Mouse (Mus musculus): Measurements from ENCODE around the gene Rapgef4.

The Rapgef4 gene

DNA sequence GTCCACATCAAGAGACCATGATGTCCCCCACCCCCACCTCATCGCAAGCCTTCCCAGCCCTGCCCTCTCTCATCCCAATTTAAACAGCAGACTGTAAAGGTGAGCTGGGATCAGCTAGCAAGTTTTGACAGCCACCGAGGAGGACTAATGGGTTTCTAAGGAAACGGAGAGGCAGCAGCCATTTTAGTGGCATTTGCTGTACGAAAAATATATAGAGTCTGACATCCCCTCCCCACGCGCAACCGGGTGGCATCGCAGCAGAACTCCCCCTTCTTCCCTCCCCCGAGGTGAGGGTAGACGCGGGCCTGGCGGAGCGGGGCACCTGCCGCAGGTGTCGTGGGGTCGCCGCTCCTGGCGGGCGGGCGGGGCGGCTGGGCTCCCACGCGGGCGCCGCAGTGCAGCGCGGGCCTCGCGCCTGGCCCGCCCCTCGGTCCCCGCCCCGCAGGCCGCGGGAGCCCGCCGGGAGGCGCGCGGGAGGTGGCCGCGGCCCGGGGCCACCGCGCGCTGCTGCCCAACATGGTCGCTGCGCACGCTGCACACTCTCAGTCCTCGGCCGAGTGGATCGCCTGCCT lies at the start of gene Rapgef4:
Gene Rapgef4 (plus strand): TSS at position 470 of the 572 bp plus-strand sequence.
- peak; percentile 37 for DNase-seq (ENCODE audit: low spot score)

GRCm38 (mm10) chr2:71934046-71934445 lies 47.0 kb upstream of the Rapgef4 start:
- DNase-seq (ENCODE audit: low spot score) = no peak

DNA sequence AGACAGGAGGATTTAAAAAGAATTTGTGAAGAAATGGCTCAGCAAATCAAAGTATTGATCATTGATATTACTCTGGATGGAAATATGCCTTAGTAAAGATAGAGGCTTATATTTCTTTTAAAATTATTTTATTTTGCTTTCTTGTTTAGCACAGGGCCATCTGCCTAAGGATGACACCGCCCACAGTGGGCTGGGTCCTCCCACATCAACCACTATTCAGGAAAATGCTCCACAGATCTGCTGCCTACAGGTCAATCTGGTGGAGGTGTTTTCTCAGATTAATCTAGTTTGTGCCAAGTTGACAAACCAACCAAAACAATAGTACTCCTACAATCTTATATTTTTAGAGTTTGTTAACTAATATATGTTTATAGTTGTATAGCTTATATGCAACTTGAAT lies 44.3 kb upstream of the Rapgef4 start:
- no peak for DNase-seq (ENCODE audit: low spot score)

- DNase-seq (ENCODE audit: low spot score) = no peak
These were observed 43.3 kb upstream of the Rapgef4 start for GRCm38 (mm10) chr2:71937649-71938308.

DNA sequence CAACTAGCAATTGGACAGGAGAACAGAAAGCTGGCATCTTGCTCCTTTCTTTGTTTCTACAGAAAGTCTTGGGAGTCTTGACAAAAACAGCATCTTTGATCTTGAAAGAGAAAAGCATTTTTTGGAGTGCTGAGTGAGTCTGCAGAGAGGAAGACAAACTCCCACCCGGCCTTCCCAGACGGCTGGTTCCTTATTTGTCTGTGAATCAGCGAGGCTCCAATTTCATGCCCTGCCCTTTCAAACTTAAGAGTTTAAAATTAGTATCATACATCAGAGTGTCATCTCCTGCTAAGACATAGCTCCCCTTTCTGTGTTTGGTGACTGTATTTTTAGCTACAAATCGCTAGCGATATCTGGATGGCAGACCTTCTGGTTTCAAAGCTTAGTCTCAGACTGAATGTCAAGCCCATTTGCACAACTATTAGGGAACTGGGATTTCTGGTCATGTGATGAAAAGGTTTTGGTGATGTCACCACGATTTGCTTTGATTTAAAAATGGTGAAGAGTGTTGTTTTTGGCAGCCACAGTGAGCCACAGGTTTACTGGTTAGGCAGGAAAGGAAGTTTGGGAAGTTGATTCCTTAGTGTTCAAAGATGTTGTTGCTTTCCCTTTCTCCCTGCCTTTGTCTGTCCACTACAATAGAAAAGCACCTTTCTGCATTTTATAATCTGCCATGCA lies 42.2 kb upstream of the Rapgef4 start:
- no peak for DNase-seq (ENCODE audit: low spot score)

DNA sequence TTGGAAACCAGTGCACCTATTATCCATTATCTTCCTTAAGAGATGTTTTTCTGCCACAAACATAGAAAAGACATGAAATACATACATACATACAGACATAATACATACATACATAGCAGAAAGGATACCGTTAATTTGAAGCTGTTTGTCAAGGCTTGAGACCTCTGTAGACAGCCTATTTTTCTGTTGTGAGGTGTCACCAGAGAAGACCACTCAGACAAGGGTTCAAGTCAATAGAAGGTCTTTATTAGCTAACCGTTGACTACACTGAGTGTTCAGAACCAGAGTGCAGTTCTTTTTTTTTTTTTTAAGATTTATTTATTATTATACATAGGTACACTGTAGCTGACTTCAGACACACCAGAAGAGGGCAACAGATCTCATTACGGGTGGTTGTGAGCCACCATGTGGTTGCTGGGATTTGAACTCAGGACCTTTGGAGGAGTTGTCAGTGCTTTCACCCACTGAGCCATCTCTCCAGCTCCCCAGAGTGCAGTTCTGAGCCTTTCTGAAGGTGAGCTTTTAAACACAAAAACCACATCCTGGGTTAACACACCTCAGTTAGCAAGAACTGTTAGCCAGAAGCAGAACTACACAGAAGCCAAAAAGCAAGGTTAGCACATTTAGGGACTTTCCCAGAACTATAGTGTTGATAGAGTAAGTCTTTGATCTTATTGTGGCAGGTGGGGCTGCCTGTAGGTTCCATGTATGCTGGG lies 39.9 kb upstream of the Rapgef4 start:
- no peak for DNase-seq (ENCODE audit: low spot score)

- no peak for DNase-seq (ENCODE audit: low spot score)
These were observed 39.3 kb upstream of the Rapgef4 start for GRCm38 (mm10) chr2:71941721-71942087.

- no peak for DNase-seq (ENCODE audit: low spot score)
These were observed 29.8 kb upstream of the Rapgef4 start for GRCm38 (mm10) chr2:71951212-71951611.

DNA sequence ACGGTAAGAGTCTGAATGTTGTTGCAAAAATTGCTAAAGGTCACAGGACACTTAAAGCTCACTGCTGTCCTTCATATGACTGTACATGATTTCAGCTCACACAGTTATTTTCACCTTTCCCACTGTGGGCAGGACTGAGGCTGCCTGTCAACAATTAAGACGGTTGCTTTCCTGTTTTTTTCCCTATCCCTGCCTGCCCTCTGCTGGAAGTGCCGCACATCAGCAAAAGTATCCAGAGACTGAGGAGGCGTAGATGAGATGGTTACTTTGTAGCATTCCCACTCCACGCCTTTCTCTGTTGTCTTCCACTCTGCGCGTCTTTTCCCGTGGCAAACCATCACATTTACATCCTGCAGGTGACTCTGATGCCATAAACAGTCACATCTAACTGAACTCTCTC lies 25.4 kb upstream of the Rapgef4 start:
- DNase-seq (ENCODE audit: low spot score) = peak; percentile 51

DNA sequence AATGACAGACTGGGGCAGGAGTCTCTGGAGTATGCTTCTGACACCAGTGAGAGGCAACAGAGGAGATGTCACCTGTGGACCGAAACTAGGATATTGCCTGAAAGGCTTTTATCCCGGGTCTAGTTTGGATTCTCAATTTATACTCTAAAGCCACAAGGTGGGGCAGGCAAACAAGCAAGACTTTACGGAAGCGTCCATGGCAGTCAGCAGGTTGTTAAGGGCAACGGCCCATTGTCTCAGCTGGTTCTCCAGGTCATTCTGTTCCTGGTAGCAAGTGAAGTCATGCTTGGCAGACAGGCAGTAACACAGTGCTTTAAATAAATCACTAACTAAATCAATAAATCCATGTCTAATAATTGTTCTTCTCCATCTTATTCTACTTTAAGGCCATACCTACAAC lies 24.6 kb upstream of the Rapgef4 start:
- peak; percentile 35 for DNase-seq (ENCODE audit: low spot score)

- DNase-seq (ENCODE audit: low spot score) = no peak
These were observed 23.1 kb upstream of the Rapgef4 start for GRCm38 (mm10) chr2:71957951-71958350.

DNA sequence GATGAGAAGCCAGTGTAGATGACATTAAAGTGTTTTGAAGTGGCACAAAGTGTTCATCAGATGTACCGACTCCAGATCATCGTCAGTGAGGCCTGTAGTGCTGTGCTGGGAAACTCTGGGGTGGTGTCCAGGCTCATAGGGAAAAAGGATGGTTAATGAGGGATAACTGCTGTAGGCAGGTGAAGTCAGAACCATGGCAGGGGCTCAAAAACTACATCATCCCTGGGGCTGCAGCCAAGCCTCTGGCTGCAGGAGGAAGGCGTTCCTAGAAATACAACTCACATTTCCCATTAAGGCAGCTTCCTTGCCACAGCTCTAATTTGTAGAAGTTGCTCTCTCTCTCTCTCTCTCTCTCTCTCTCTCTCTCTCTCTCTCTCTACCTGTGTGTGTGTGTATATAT lies 22.6 kb upstream of the Rapgef4 start:
- DNase-seq (ENCODE audit: low spot score) = peak; percentile 49

- no peak for DNase-seq (ENCODE audit: low spot score)
These were observed 16.8 kb upstream of the Rapgef4 start for GRCm38 (mm10) chr2:71964216-71964615.

DNA sequence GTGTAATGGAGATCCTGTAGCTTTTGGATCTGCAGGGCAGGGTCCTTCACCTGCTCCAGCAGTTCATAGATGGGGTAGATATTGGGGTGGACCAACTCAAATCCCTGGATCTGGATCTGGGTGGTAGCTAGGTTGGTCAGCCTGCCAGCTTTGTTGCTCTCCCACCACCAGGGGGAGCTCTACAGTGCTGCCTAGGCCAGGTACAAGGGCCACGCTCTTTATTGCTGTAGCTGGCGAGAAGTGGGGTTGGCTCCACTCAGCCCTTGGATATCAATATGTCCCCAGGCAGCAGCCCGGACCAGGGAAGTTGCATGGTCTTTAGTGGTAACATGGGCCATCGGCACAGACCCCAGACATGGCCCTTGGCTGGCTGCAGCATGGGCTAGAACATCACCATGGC lies 15.6 kb upstream of the Rapgef4 start:
- DNase-seq (ENCODE audit: low spot score) = peak; percentile 24

DNA sequence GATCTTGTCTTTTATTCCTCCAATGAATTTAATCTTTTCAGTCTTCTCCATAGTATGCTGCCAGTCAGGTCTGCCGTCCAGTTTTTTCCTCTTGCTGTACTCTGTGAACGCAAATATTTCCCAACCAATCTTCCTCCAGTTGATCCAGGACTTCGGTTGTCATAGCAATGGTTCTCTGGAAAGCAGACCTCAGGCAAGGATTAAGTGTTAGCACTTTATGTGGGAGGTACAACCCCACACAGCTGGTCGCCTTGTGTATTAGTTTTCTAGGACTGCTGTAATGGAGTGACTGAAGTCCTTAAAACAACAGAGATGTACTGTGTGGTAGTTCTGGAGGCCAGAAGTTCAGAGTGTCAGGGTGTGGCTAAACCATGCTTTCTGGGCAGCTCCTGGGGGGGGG lies 14.3 kb upstream of the Rapgef4 start:
- DNase-seq (ENCODE audit: low spot score) = no peak

- no peak for DNase-seq (ENCODE audit: low spot score)
These were observed 13.2 kb upstream of the Rapgef4 start for GRCm38 (mm10) chr2:71967855-71968254.

GRCm38 (mm10) chr2:71973646-71974045 lies 7.4 kb upstream of the Rapgef4 start:
- no peak for DNase-seq (ENCODE audit: low spot score)

GRCm38 (mm10) chr2:71974143-71974846 lies 6.7 kb upstream of the Rapgef4 start:
- DNase-seq (ENCODE audit: low spot score) = peak; percentile 31

GRCm38 (mm10) chr2:71979981-71980380 lies 1.1 kb upstream of the Rapgef4 start:
- DNase-seq (ENCODE audit: low spot score) = no peak

DNA sequence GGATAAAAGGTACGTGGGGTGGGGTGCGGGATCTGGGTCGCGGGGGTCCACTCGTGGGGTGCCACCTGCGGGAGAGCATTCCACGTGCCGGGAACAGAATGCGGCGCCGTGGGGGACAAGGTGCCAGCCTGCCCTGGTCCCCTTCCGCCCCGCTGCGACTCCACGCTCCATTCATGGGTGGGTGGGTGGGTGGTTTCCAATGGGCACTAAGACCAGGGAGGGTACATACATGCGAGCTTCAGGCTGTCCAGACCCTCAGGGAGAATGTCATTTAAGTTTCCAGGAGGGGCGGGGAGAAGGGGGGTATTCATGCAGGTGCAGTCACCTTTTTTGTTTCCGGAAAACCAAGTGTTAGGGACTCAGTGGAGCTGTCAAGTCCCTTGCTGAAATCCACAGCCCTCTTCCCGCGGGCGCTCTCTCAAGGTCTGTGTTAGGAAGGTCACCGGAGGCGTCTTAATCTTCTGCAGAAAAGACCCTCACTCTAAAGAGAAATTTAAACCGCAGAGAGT lies 357 bp downstream of the Rapgef4 start:
- no peak for DNase-seq (ENCODE audit: low spot score)

GRCm38 (mm10) chr2:71981896-71982295 lies 856 bp downstream of the Rapgef4 start:
- no peak for DNase-seq (ENCODE audit: low spot score)
